ENCODE assay signal across 12 mouse cellular contexts in the genomic region with DNA sequence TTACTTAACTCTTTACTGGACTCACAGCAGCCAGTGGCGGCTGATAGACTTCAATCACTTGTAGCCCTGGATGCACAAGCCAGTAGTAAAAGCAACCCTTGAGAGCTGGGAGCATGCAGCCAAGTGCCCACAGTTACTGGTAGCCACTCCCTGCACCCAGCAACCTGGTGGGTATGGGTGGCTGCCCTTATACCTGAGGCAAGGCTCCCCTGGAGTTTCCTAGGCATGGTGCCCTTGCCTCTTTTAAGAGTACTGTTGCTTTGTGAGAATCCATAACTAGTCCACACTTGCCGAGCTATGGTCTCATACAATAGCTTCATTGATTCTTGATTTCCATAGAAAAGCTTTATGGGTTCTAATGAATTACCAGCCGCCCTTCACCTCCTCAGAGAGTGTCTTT.
DNase-seq lines count a peak whose midpoint lies in the region; ATAC-seq and TF ChIP-seq lines count a peak whose summit lies in the region.
"Had no signal": no experiment of that assay in that cellular context is flagged by ENCODE, and none has a peak within 500 bp of the region (broad histone marks: within the 10 kb centered on the region; RNA-seq: fewer than 3 reads in every experiment).

No protein-coding gene starts in this region.

- H3K4me1 ChIP-seq in heart, embryonic 15.5 days (replicated peaks), result peaks cover 61% of the 10 kb centered on the region
- peaks cover 19% of the 10 kb centered on the region for H3K4me1 ChIP-seq in neural tube, embryonic 11.5 days (ENCODE audit: control insufficient read depth, insufficient read depth, low read length)
- H3K4me1 ChIP-seq in kidney, postnatal 0 days (replicated peaks; ENCODE audit: insufficient read depth, low read length), result peaks cover 46% of the 10 kb centered on the region
- H3K4me1 ChIP-seq in stomach, embryonic 16.5 days (ENCODE audit: control insufficient read depth, insufficient read depth, low read length), result peaks cover 43% of the 10 kb centered on the region

- peak overlapping the region; percentile 38 for H3K4me2 ChIP-seq in heart, embryonic 15.5 days
- H3K4me2 ChIP-seq in neural tube, embryonic 11.5 days (ENCODE audit: low read depth), result peak overlapping the region; percentile 10; the same call in 1 of the 2 replicates
- H3K4me2 ChIP-seq in kidney, postnatal 0 days (ENCODE audit: low read length), result peak overlapping the region; percentile 53
- H3K4me2 ChIP-seq in stomach, embryonic 16.5 days (ENCODE audit: low read depth, low read length), result peak overlapping the region; percentile 43
- H3K4me2 ChIP-seq: hindbrain, embryonic 14.5 days had no signal

- intact Hi-C loops in heart, postnatal 36 days (cut with DNase I), result loop anchor here (5.0 to 10.0 kb wide), 3 partner anchors 132 to 320 kb away; no protein-coding TSS in a partner anchor

- DNase-seq in heart, postnatal 36 days, result no peak
- no peak for DNase-seq in neural tube, embryonic 11.5 days (ENCODE audit: low spot score)
- no peak for DNase-seq in neural tube, embryonic 10.5 days (ENCODE audit: extremely low spot score, low spot score)
- DNase-seq in kidney, postnatal 0 days (ENCODE audit: low spot score), result no peak
- DNase-seq in spleen, postnatal 36 days (ENCODE audit: low spot score in 2 of 2), result no peak
- DNase-seq in frontal cortex, postnatal 10 days (ENCODE audit: low spot score in 2 of 2), result no peak
- DNase-seq: forebrain, postnatal 0 days; right cerebral cortex, postnatal 25 days; thymus, adult 2 months had no signal

- TF ChIP-seq CTCF in kidney, postnatal 0 days (IDR thresholded peaks at IDR 0.05; ENCODE audit: low read depth), result no peak

- no peaks in the 10 kb centered on the region for H3K27me3 ChIP-seq in heart, embryonic 15.5 days
- H3K27me3 ChIP-seq in neural tube, embryonic 11.5 days (ENCODE audit: control insufficient read depth, insufficient read depth, low read length), result no peaks in the 10 kb centered on the region
- H3K27me3 ChIP-seq in kidney, postnatal 0 days (ENCODE audit: insufficient read depth, low read length), result no peaks in the 10 kb centered on the region
- H3K27me3 ChIP-seq in stomach, embryonic 16.5 days (ENCODE audit: control insufficient read depth, insufficient read depth, low read length), result no peaks in the 10 kb centered on the region

- no peak for ATAC-seq in heart, embryonic 15.5 days (replicated peaks; ENCODE audit: insufficient number of reproducible peaks, insufficient read depth, low FRiP score, low read depth)
- no peak for ATAC-seq in neural tube, embryonic 11.5 days (ENCODE audit: insufficient read depth, low FRiP score, low TSS enrichment)
- ATAC-seq in kidney, postnatal 0 days (replicated peaks; ENCODE audit: low FRiP score, low read depth), result no peak
- no peak for ATAC-seq in stomach, embryonic 16.5 days (ENCODE audit: insufficient read depth, low FRiP score)
- ATAC-seq: forebrain, postnatal 0 days had no signal

- peak overlapping the region; percentile 74 for H3K27ac ChIP-seq in heart, embryonic 15.5 days
- H3K27ac ChIP-seq in neural tube, embryonic 11.5 days (ENCODE audit: low read depth, low read length), result no peak overlapping the region
- peak overlapping the region; percentile 61; the same call in 1 of the 2 replicates for H3K27ac ChIP-seq in kidney, postnatal 0 days
- H3K27ac ChIP-seq in stomach, embryonic 16.5 days (ENCODE audit: low read length), result peak overlapping the region; percentile 78
- H3K27ac ChIP-seq: hindbrain, embryonic 14.5 days had no signal

- WGBS in heart, embryonic 15.5 days, result 82% methylated on average over 3 of the region's 3 CpGs
- WGBS in neural tube, embryonic 11.5 days, result 63% methylated on average over 3 of the region's 3 CpGs
- WGBS in kidney, postnatal 0 days, result 55% methylated on average over 3 of the region's 3 CpGs
- 76% methylated on average over 3 of the region's 3 CpGs for WGBS in stomach, embryonic 16.5 days

- 0 out of 2 replicates have a peak overlapping the region, but pooled peaks have one; percentile 7 for H3K9ac ChIP-seq in heart, embryonic 15.5 days
- H3K9ac ChIP-seq in neural tube, embryonic 11.5 days (ENCODE audit: low read length), result 0 out of 2 replicates have a peak overlapping the region, but pooled peaks have one; percentile 9
- H3K9ac ChIP-seq in kidney, postnatal 0 days (ENCODE audit: low read depth, low read length), result 0 out of 2 replicates have a peak overlapping the region, but pooled peaks have one; percentile 27
- 0 out of 2 replicates have a peak overlapping the region, but pooled peaks have one; percentile 49 for H3K9ac ChIP-seq in stomach, embryonic 16.5 days (ENCODE audit: low read length)
- H3K9ac ChIP-seq: forebrain, postnatal 0 days; hindbrain, embryonic 14.5 days had no signal

- no peak overlapping the region for H3K4me3 ChIP-seq in heart, embryonic 15.5 days
- H3K4me3 ChIP-seq in neural tube, embryonic 11.5 days (ENCODE audit: low read depth, low read length), result no peak overlapping the region
- H3K4me3 ChIP-seq in kidney, postnatal 0 days (replicated peaks; ENCODE audit: low read depth, low read length), result peak overlapping the region; percentile 18; the same call in 1 of the 2 replicates
- peak overlapping the region; percentile 31; the same call in 1 of the 2 replicates for H3K4me3 ChIP-seq in stomach, embryonic 16.5 days (replicated peaks; ENCODE audit: low read length)

- no peaks in the 10 kb centered on the region for H3K36me3 ChIP-seq in heart, embryonic 15.5 days
- no peaks in the 10 kb centered on the region; the same call in 1 of the 2 replicates for H3K36me3 ChIP-seq in neural tube, embryonic 11.5 days (ENCODE audit: control insufficient read depth, insufficient read depth, low read length)
- no peaks in the 10 kb centered on the region for H3K36me3 ChIP-seq in kidney, postnatal 0 days (ENCODE audit: insufficient read depth, low read length)
- no peaks in the 10 kb centered on the region for H3K36me3 ChIP-seq in stomach, embryonic 16.5 days (ENCODE audit: control insufficient read depth, insufficient read depth, low read length)

- no peaks in the 10 kb centered on the region for H3K9me3 ChIP-seq in heart, embryonic 15.5 days (replicated peaks)
- H3K9me3 ChIP-seq in neural tube, embryonic 11.5 days (ENCODE audit: control insufficient read depth, low read length), result no peaks in the 10 kb centered on the region
- no peaks in the 10 kb centered on the region for H3K9me3 ChIP-seq in kidney, postnatal 0 days (replicated peaks; ENCODE audit: low read length)
- H3K9me3 ChIP-seq in stomach, embryonic 16.5 days (replicated peaks; ENCODE audit: control insufficient read depth, low read length), result no peaks in the 10 kb centered on the region

Comparison
In these comparisons a context has a peak if more than half of its experiments do, and no peak if none do; other contexts are left out.
1. H3K4me3 ChIP-seq: peak in kidney, postnatal 0 days (single experiment) and stomach, embryonic 16.5 days (single experiment); none in heart, embryonic 15.5 days (single experiment) and neural tube, embryonic 11.5 days (single experiment).
2. Peak in every context shown above with its lines, with median percentiles within 50 percentile points of each other: H3K4me2 ChIP-seq and H3K9ac ChIP-seq.